Mouse (Mus musculus): ENCODE results near the gene Ush1g.

The Ush1g gene

GRCm38 (mm10) chr11:115289885-115290284 lies 32.0 kb downstream of the Ush1g start:
- DNase-seq (ENCODE audit: inconsistent ontology term): no peak

GRCm38 (mm10) chr11:115288305-115288704 lies 33.5 kb downstream of the Ush1g start:
- DNase-seq (ENCODE audit: inconsistent ontology term): no peak

- no peak for DNase-seq (ENCODE audit: inconsistent ontology term)
These were observed 34.5 kb downstream of the Ush1g start for GRCm38 (mm10) chr11:115287386-115287785.

GRCm38 (mm10) chr11:115286201-115286993 lies 35.4 kb downstream of the Ush1g start:
- DNase-seq (ENCODE audit: inconsistent ontology term): no peak

GRCm38 (mm10) chr11:115285282-115285681 lies 36.6 kb downstream of the Ush1g start:
- DNase-seq (ENCODE audit: inconsistent ontology term): no peak

- DNase-seq (ENCODE audit: inconsistent ontology term): no peak
These were observed 37.8 kb downstream of the Ush1g start for GRCm38 (mm10) chr11:115283891-115284620.

GRCm38 (mm10) chr11:115283486-115283765 lies 38.4 kb downstream of the Ush1g start:
- no peak for DNase-seq (ENCODE audit: inconsistent ontology term)

GRCm38 (mm10) chr11:115282723-115283485 lies 38.9 kb downstream of the Ush1g start:
- peak; percentile 47 for DNase-seq (ENCODE audit: inconsistent ontology term)

- peak; percentile 31 for DNase-seq (ENCODE audit: inconsistent ontology term)
These were observed 39.5 kb downstream of the Ush1g start for GRCm38 (mm10) chr11:115282295-115282694.

- no peak for DNase-seq (ENCODE audit: inconsistent ontology term)
These were observed 42.1 kb downstream of the Ush1g start for GRCm38 (mm10) chr11:115279726-115280125.

GRCm38 (mm10) chr11:115278176-115278575 lies 43.7 kb downstream of the Ush1g start:
- DNase-seq (ENCODE audit: inconsistent ontology term): no peak

GRCm38 (mm10) chr11:115277604-115277975 lies 44.3 kb downstream of the Ush1g start:
- DNase-seq (ENCODE audit: inconsistent ontology term): no peak

- DNase-seq (ENCODE audit: inconsistent ontology term): peak; percentile 100
These were observed 44.8 kb downstream of the Ush1g start, which contains the start of gene Fdxr for GRCm38 (mm10) chr11:115276780-115277603. Fdxr (minus strand) TSS chr11:115277050.

- DNase-seq (ENCODE audit: inconsistent ontology term): no peak
These were observed 45.9 kb downstream of the Ush1g start for GRCm38 (mm10) chr11:115275954-115276353.

GRCm38 (mm10) chr11:115275509-115275908 lies 46.3 kb downstream of the Ush1g start:
- no peak for DNase-seq (ENCODE audit: inconsistent ontology term)

- no peak for DNase-seq (ENCODE audit: inconsistent ontology term)
These were observed 47.1 kb downstream of the Ush1g start for GRCm38 (mm10) chr11:115274771-115275170.

GRCm38 (mm10) chr11:115274178-115274577 lies 47.7 kb downstream of the Ush1g start:
- DNase-seq (ENCODE audit: inconsistent ontology term): no peak

GRCm38 (mm10) chr11:115273735-115274134 lies 48.1 kb downstream of the Ush1g start:
- no peak for DNase-seq (ENCODE audit: inconsistent ontology term)

GRCm38 (mm10) chr11:115272894-115273498 lies 48.8 kb downstream of the Ush1g start:
- DNase-seq (ENCODE audit: inconsistent ontology term): no peak

- DNase-seq (ENCODE audit: inconsistent ontology term): no peak
These were observed 50.4 kb downstream of the Ush1g start for GRCm38 (mm10) chr11:115271481-115271880.

- DNase-seq (ENCODE audit: inconsistent ontology term): no peak
These were observed 50.8 kb downstream of the Ush1g start for GRCm38 (mm10) chr11:115271052-115271451.

Measured in Muller cell, postnatal 12 days (primary cell).